Mouse (Mus musculus): ENCODE measurements around the gene 6430628N08Rik. TPM values are rescaled to one million over a fixed set of nuclear protein-coding genes. Genes with fewer than 3 reads are reported as not detected.

The 6430628N08Rik gene
- polyA plus RNA-seq, 1 experiment from 2014 or later, result not detected

DNA sequence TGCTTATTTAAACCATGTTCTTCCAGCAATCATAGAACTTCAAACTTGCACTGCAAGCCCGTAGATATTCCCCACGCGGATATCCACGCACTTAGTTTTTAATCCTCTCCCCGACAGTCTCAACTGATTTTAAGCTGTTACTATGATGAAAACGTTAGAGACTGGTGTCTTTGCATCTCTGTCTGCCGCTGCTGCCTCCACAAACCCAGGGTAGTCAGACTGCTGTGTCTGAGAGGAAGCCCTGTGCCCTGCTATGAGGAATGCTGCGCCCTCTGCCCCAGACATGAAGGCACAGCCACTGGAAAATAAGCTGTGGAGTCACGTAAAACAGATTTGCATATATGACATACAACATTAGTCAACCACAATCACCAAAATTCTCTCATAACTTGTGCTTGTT lies 11.6 kb upstream of the 6430628N08Rik start:
- 42% methylated on average over 9 of the region's 9 CpGs for WGBS
- no peak for ATAC-seq (ENCODE audit: low read depth)
- Histone ChIP-seq H3K27ac (ENCODE audit: low read length) (no peak overlapping the region), H3K36me3 (ENCODE audit: control insufficient read depth, insufficient read depth, low read length) (no peaks in the 10 kb centered on the region), H3K4me1 (replicated peaks; ENCODE audit: control insufficient read depth, insufficient read depth, low read length) (peaks cover 6% of the 10 kb centered on the region; the same call in 1 of the 2 replicates), H3K27me3 (ENCODE audit: control insufficient read depth, insufficient read depth, low read depth, low read length) (no peaks in the 10 kb centered on the region), H3K4me2 (ENCODE audit: low read depth, low read length) (no peak overlapping the region), H3K4me3 (ENCODE audit: low read length) (no peak overlapping the region), H3K9me3 (ENCODE audit: control insufficient read depth, low read length) (no peaks in the 10 kb centered on the region), H3K9ac (ENCODE audit: low read length) (no peak overlapping the region)

DNA sequence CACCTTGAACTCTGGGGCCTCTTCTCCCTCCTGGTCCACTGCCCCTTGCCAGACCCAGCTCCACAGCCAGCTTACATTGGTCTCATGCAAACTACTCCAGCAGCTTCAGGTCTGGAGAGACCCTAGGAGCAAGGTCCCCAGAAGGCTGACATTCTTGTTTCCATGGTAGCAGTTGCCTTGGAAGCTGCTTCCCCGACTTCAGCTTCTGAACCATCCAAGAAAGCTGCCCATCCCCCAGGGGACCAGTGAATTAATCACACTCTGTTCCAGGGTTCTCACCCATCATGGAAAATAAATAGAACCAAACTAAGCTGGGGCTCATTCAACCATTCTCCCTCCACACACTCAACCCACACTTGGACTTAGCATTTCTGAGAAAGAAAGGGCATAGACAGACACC lies 9.3 kb upstream of the 6430628N08Rik start:
- Histone ChIP-seq H3K27me3 (ENCODE audit: control insufficient read depth, insufficient read depth, low read depth, low read length) (no peaks in the 10 kb centered on the region), H3K27ac (ENCODE audit: low read length) (no peak overlapping the region), H3K36me3 (ENCODE audit: control insufficient read depth, insufficient read depth, low read length) (no peaks in the 10 kb centered on the region), H3K4me1 (replicated peaks; ENCODE audit: control insufficient read depth, insufficient read depth, low read length) (peaks cover 6% of the 10 kb centered on the region; the same call in 1 of the 2 replicates), H3K9me3 (ENCODE audit: control insufficient read depth, low read length) (no peaks in the 10 kb centered on the region), H3K4me3 (ENCODE audit: low read length) (no peak overlapping the region), H3K4me2 (ENCODE audit: low read depth, low read length) (no peak overlapping the region), H3K9ac (ENCODE audit: low read length) (no peak overlapping the region)
- WGBS, result 25% methylated on average over 1 of the region's 1 CpGs
- no peak for ATAC-seq (ENCODE audit: low read depth)

DNA sequence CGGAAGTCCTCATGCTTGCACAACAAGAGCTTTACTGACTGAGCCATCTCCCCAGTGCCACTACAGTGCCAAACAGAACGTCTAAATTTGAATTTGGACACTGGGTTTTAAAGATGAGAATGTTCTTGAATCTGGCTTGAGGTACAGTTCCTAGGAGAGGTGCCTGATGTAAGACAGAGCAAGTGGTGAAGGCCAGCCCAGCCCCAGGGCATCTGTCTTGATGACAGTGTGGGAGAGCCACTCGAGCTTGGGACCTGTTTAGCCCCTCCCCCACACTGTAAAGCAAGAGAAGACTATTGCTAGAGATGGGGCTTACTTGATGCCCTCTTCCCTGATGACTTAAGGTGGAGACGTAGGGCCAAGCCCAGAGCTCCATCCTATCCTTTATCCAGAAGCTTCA lies 8.3 kb upstream of the 6430628N08Rik start:
- no peak overlapping the region for H3K4me2 ChIP-seq (ENCODE audit: low read depth, low read length)
- no peaks in the 10 kb centered on the region for H3K27me3 ChIP-seq (ENCODE audit: control insufficient read depth, insufficient read depth, low read depth, low read length)
- no peaks in the 10 kb centered on the region for H3K9me3 ChIP-seq (ENCODE audit: control insufficient read depth, low read length)
- 43% methylated on average over 4 of the region's 4 CpGs for WGBS
- ATAC-seq (ENCODE audit: low read depth), result no peak
- no peak overlapping the region for H3K4me3 ChIP-seq (ENCODE audit: low read length)
- no peak overlapping the region for H3K27ac ChIP-seq (ENCODE audit: low read length)
- no peaks in the 10 kb centered on the region for H3K36me3 ChIP-seq (ENCODE audit: control insufficient read depth, insufficient read depth, low read length)
- H3K9ac ChIP-seq (ENCODE audit: low read length), result no peak overlapping the region
- peaks cover 6% of the 10 kb centered on the region; the same call in 1 of the 2 replicates for H3K4me1 ChIP-seq (replicated peaks; ENCODE audit: control insufficient read depth, insufficient read depth, low read length)

DNA sequence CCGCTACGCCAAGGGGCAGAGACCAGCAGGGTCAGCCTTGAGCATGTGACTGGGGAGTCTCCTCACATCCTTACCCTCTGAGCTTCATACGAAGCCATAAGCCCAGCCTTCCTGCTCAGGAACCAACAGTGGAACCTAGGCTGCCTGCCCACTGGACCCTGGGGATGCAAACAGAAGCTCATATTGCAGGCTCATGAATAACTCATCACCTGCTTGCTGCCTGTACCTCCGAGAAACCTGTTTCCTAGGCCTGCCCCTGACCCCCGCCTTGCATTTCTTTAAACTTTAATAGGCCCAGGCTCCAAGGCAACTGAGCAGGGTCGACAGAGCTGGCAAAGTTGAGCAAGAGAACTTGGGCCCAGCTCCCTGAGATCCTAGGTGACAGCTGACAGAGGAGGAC lies 6.4 kb upstream of the 6430628N08Rik start, which contains the start of gene Kncn:
Gene Kncn (plus strand): TSS at position 379 of the 400 bp plus-strand sequence.
- Histone ChIP-seq H3K4me2 (ENCODE audit: low read depth, low read length) (no peak within 1 kb of the TSS), H3K36me3 (ENCODE audit: control insufficient read depth, insufficient read depth, low read length) (no peaks in the 10 kb centered on the region), H3K9me3 (ENCODE audit: control insufficient read depth, low read length) (no peaks in the 10 kb centered on the region), H3K4me3 (ENCODE audit: low read length) (no peak within 1 kb of the TSS), H3K4me1 (replicated peaks; ENCODE audit: control insufficient read depth, insufficient read depth, low read length) (no peaks in the 10 kb centered on the region), H3K27me3 (ENCODE audit: control insufficient read depth, insufficient read depth, low read depth, low read length) (no peaks in the 10 kb centered on the region; the same call in 1 of the 2 replicates), H3K27ac (ENCODE audit: low read length) (no peak within 1 kb of the TSS), H3K9ac (ENCODE audit: low read length) (no peak within 1 kb of the TSS)
- 66% methylated on average over 6 of the region's 6 CpGs for WGBS
- ATAC-seq (ENCODE audit: low read depth), result no peak

DNA sequence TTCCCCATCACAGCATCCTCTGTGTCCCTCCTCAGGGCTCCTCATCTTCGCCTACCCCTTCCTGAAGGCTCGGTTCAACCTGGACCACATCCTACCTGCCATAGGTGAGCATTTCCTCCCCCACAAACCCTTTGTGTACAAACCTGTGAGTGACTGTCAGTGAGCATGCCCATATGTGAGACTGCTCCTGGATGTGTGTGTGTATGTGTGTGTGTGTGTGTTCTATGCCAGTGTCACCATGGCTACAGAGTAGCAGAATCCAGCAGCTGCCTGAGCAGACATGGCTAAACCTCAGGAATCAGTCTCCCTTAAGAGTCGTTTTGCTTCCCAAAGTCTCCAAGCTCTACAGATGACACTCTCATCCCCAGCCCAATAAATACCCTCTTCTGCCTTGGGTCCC lies 4.6 kb upstream of the 6430628N08Rik start:
- 78% methylated on average over 3 of the region's 3 CpGs for WGBS
- Histone ChIP-seq H3K4me1 (replicated peaks; ENCODE audit: control insufficient read depth, insufficient read depth, low read length) (no peaks in the 10 kb centered on the region), H3K9ac (ENCODE audit: low read length) (no peak overlapping the region), H3K4me3 (ENCODE audit: low read length) (no peak overlapping the region), H3K4me2 (ENCODE audit: low read depth, low read length) (no peak overlapping the region), H3K27me3 (ENCODE audit: control insufficient read depth, insufficient read depth, low read depth, low read length) (peaks cover 12% of the 10 kb centered on the region), H3K27ac (ENCODE audit: low read length) (no peak overlapping the region), H3K36me3 (ENCODE audit: control insufficient read depth, insufficient read depth, low read length) (no peaks in the 10 kb centered on the region), H3K9me3 (ENCODE audit: control insufficient read depth, low read length) (no peaks in the 10 kb centered on the region)
- ATAC-seq (ENCODE audit: low read depth), result no peak

DNA sequence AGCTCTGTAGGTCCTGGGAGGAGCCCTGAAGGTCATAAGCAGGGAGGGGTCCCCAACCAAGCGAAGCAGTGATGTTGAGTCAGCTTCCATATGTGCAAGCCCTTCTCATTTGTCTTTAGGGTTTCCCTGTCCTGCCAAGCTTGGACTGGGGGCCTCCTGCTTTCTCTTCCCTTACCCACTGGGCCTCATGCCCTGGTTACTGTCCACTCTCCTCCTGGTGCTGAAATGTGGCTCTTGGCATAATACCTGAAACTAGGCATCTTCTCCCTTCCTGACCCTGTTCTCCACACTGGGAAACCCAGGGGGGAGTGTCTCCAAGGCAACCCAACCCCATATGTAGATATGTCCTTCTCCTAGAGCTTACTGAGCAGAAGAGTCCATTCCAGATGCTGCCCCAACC lies 3.6 kb upstream of the 6430628N08Rik start:
- Histone ChIP-seq H3K9me3 (ENCODE audit: control insufficient read depth, low read length) (no peaks in the 10 kb centered on the region), H3K27me3 (ENCODE audit: control insufficient read depth, insufficient read depth, low read depth, low read length) (peaks cover 18% of the 10 kb centered on the region), H3K4me1 (replicated peaks; ENCODE audit: control insufficient read depth, insufficient read depth, low read length) (no peaks in the 10 kb centered on the region), H3K4me3 (ENCODE audit: low read length) (no peak overlapping the region), H3K4me2 (ENCODE audit: low read depth, low read length) (no peak overlapping the region), H3K27ac (ENCODE audit: low read length) (no peak overlapping the region), H3K9ac (ENCODE audit: low read length) (no peak overlapping the region), H3K36me3 (ENCODE audit: control insufficient read depth, insufficient read depth, low read length) (no peaks in the 10 kb centered on the region)
- ATAC-seq (ENCODE audit: low read depth), result no peak
- WGBS, result 67% methylated on average over 1 of the region's 1 CpGs

DNA sequence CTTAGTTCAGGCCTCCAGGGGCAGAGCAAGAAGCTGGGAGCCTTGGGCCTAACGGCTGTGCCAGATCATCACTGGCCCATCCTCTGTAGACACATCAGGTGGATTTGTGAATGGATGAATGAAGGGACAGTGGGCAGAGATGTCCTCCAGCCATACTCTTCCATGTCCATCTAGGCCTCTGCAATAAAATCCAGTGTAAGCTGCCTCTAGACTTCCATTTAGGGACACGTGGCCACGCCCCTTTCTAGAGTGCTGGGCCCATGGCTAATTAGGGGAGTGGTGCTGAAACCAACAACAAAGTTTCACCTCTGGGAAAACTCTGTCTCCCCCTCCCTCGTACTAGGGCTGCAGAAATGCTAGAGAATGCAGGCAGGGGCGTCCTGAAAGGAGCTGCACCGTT lies 399 bp upstream of the 6430628N08Rik start:
- Histone ChIP-seq H3K9me3 (ENCODE audit: control insufficient read depth, low read length) (no peaks in the 10 kb centered on the region), H3K4me2 (ENCODE audit: low read depth, low read length) (peak overlapping the region; percentile 48), H3K9ac (ENCODE audit: low read length) (no peak overlapping the region), H3K27ac (ENCODE audit: low read length) (no peak overlapping the region), H3K4me3 (ENCODE audit: low read length) (peak overlapping the region; percentile 23), H3K4me1 (replicated peaks; ENCODE audit: control insufficient read depth, insufficient read depth, low read length) (no peaks in the 10 kb centered on the region), H3K27me3 (ENCODE audit: control insufficient read depth, insufficient read depth, low read depth, low read length) (peaks cover 20% of the 10 kb centered on the region), H3K36me3 (ENCODE audit: control insufficient read depth, insufficient read depth, low read length) (no peaks in the 10 kb centered on the region)
- peak; percentile 28; the same call in 1 of the 2 replicates for ATAC-seq (ENCODE audit: low read depth)
- WGBS, result 12% methylated on average over 6 of the region's 6 CpGs

DNA sequence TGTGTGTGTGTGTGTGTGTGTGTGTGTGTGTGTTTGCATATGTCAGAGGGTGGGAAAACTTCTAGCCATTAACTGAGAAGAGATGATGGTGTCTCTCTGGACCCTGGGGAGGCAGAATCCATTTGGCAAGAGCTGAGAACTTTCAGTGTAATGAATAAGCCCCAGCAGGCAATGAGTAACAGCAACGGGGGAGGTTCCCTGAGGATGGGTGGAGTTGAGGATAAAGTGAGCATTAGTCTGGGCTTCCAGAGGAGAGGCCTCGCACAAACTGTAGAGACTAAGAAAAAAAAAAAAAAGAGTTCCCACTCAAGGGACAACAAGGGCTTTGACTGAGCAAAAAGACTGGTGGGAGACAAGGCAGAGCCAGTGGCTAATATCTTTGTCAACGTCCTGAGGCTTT lies 3.8 kb downstream of the 6430628N08Rik start:
- no peak overlapping the region for H3K4me3 ChIP-seq (ENCODE audit: low read length)
- 15% methylated on average over 3 of the region's 3 CpGs for WGBS
- no peaks in the 10 kb centered on the region for H3K4me1 ChIP-seq (replicated peaks; ENCODE audit: control insufficient read depth, insufficient read depth, low read length)
- no peak overlapping the region for H3K4me2 ChIP-seq (ENCODE audit: low read depth, low read length)
- H3K27ac ChIP-seq (ENCODE audit: low read length), result no peak overlapping the region
- no peak overlapping the region for H3K9ac ChIP-seq (ENCODE audit: low read length)
- no peak for ATAC-seq (ENCODE audit: low read depth)
- H3K36me3 ChIP-seq (ENCODE audit: control insufficient read depth, insufficient read depth, low read length), result no peaks in the 10 kb centered on the region
- H3K9me3 ChIP-seq (ENCODE audit: control insufficient read depth, low read length), result no peaks in the 10 kb centered on the region
- peaks cover 53% of the 10 kb centered on the region for H3K27me3 ChIP-seq (ENCODE audit: control insufficient read depth, insufficient read depth, low read depth, low read length)

DNA sequence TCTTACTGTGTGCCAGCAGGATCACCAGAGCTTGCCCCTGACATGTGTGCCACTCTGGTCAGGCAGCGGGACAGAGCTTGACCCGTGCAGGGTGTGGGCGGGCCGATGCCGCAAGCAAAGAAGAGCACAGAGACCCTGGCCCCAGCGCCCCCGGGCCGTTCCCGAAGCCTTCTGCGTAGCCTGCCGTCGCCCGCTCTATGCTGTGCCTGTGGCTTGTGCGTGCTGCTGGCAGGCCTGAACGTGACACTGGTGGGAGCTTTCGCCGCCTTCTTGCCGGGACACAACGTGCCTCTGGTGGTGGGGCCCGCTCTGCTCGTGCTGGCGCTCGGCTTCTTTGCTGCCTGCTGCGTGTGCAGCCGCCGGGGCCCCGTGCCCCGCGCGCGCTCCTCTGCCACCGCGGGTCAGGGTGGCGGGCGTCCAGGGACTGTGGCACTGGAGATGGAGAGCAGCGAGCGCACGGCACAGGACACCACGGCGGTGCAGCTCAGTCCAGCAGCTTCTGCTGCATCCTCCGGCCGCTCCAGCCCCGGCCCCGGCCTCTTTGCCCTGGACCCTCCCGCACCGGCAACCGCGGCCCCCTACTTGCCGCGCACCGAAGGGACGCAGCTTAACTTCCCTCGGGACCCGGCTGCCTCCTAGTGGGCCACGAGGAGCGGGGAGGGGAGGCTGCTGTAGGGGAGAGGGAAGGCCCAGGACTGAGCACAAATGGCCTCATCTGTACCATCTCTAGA lies 7.6 kb downstream of the 6430628N08Rik start:
- peak overlapping the region; percentile 63 for H3K4me2 ChIP-seq (ENCODE audit: low read depth, low read length)
- H3K36me3 ChIP-seq (ENCODE audit: control insufficient read depth, insufficient read depth, low read length), result no peaks in the 10 kb centered on the region
- WGBS, result 2% methylated on average over 51 of the region's 56 CpGs
- peaks cover 48% of the 10 kb centered on the region for H3K27me3 ChIP-seq (ENCODE audit: control insufficient read depth, insufficient read depth, low read depth, low read length)
- no peaks in the 10 kb centered on the region for H3K4me1 ChIP-seq (replicated peaks; ENCODE audit: control insufficient read depth, insufficient read depth, low read length)
- no peak overlapping the region for H3K27ac ChIP-seq (ENCODE audit: low read length)
- peak; percentile 52 for ATAC-seq (ENCODE audit: low read depth)
- peak overlapping the region; percentile 39 for H3K4me3 ChIP-seq (ENCODE audit: low read length)
- no peaks in the 10 kb centered on the region for H3K9me3 ChIP-seq (ENCODE audit: control insufficient read depth, low read length)
- 0 out of 2 replicates have a peak overlapping the region, but pooled peaks have one; percentile 17 for H3K9ac ChIP-seq (ENCODE audit: low read length)
